Mouse (Mus musculus) forebrain, embryonic 14.5 days (tissue): ENCODE data around the gene Ninj2. TPM values are rescaled to one million over a fixed set of nuclear protein-coding genes. Genes with fewer than 3 reads are reported as not detected.

Experiments
- ATAC-seq: fragments of 200-750 bp; cut with Nextera tagmentation; 2 replicates; pipeline ENCODE4 v1.8.0; 2017; ENCODE audit warnings: mild to moderate bottlenecking, moderate library complexity
- DNase-seq: peaks from one replicate; pipeline ENCODE4 v3.0.0-alpha.2; 2015; ENCODE audit warnings: low spot score
- H3K27ac ChIP-seq: fragments of 300-500 bp; sonication (generic); 2 replicates; pipeline ENCODE4 v1.5.1; 2014; ENCODE audit warnings: low read depth, mild to moderate bottlenecking, control low read depth, low read length, moderate library complexity
- H3K27me3 ChIP-seq: fragments of 300-500 bp; sonication (generic); replicated peaks from 2 replicates; pipeline ENCODE4 v1.6.1; 2014; ENCODE audit warnings: low read length, control low read depth, mixed read lengths; ENCODE audit not compliant: control insufficient read depth, insufficient read depth
- H3K36me3 ChIP-seq: fragments of 300-500 bp; sonication (generic); 2 replicates; pipeline ENCODE4 v1.6.1; 2014; ENCODE audit warnings: low read length, control low read depth; ENCODE audit not compliant: control insufficient read depth, insufficient read depth
- H3K4me1 ChIP-seq: fragments of 300-500 bp; sonication (generic); 2 replicates; pipeline ENCODE4 v1.6.1; 2014; ENCODE audit warnings: antibody characterized with exemption, low read length, control low read depth; ENCODE audit not compliant: control insufficient read depth, insufficient read depth
- H3K4me2 ChIP-seq: fragments of 300-500 bp; sonication (generic); 2 replicates; pipeline ENCODE4 v1.6.1; 2014; ENCODE audit warnings: mild to moderate bottlenecking, control low read depth, low read length
- H3K4me3 ChIP-seq: fragments of 300-500 bp; sonication (generic); 2 replicates; pipeline ENCODE4 v1.5.1; 2014; ENCODE audit warnings: low read depth, low read length, control low read depth
- H3K9ac ChIP-seq: fragments of 300-500 bp; sonication (generic); 2 replicates; pipeline ENCODE4 v1.6.1; 2014; ENCODE audit warnings: mild to moderate bottlenecking, low read length, control low read depth, moderate library complexity
- H3K9me3 ChIP-seq: fragments of 300-500 bp; sonication (generic); replicated peaks from 2 replicates; pipeline ENCODE4 v1.6.1; 2016; ENCODE audit warnings: low read length, control low read depth, mixed read lengths; ENCODE audit not compliant: control insufficient read depth
- WGBS: fragments of 180-500 bp; shearing (Covaris S2); extraction: QIAGEN DNeasy Blood & Tissue Kit; methylation state at CpG from one replicate; pipeline ENCODE4 v1.1.7; 2014; 5-methylcytosine and 5-hydroxymethylcytosine counted together
- polyA plus RNA-seq: library from polyadenylated mRNA; unstranded; fragments of >200 nt; fragmentation: Nextera tagmentation; extraction: Ambion mirVana; gene quantifications from 2 replicates; pipeline ENCODE4 v1.2.1, GENCODE M21; 2014

The Ninj2 gene
- polyA plus RNA-seq, 1 experiment from 2014 or later: not detected

- no peak for ATAC-seq
- no peaks in the 10 kb centered on the region for H3K27me3 ChIP-seq
- H3K36me3 ChIP-seq: no peaks in the 10 kb centered on the region
- no peak overlapping the region for H3K27ac ChIP-seq
- WGBS: 0% methylated on average over 1 of the region's 1 CpGs
- H3K4me2 ChIP-seq: no peak overlapping the region
- no peak overlapping the region for H3K9ac ChIP-seq
- DNase-seq: no peak
- no peaks in the 10 kb centered on the region for H3K4me1 ChIP-seq
- no peak overlapping the region for H3K4me3 ChIP-seq
- H3K9me3 ChIP-seq: no peaks in the 10 kb centered on the region
Measured at GRCm38 (mm10) chr6:120230441-120230840, 137.3 kb downstream of the Ninj2 start.

- WGBS: 98% methylated on average over 6 of the region's 6 CpGs
Measured at GRCm38 (mm10) chr6:120232885-120233284, 139.7 kb downstream of the Ninj2 start.

GRCm38 (mm10) chr6:120235874-120236273, 142.7 kb downstream of the Ninj2 start:
- DNase-seq: no peak
- Histone ChIP-seq H3K9me3 (no peaks in the 10 kb centered on the region), H3K4me3 (no peak overlapping the region), H3K4me1 (no peaks in the 10 kb centered on the region), H3K27ac (no peak overlapping the region), H3K27me3 (no peaks in the 10 kb centered on the region), H3K36me3 (no peaks in the 10 kb centered on the region), H3K9ac (no peak overlapping the region), H3K4me2 (no peak overlapping the region)
- 69% methylated on average over 7 of the region's 7 CpGs for WGBS
- ATAC-seq: no peak

More at GRCm38 (mm10) chr6:120232885-120233284, 139.7 kb downstream of the Ninj2 start:
- no peak overlapping the region for H3K27ac ChIP-seq
- no peak overlapping the region for H3K9ac ChIP-seq
- DNase-seq (no peak), ATAC-seq (no peak)
- H3K4me1 ChIP-seq: no peaks in the 10 kb centered on the region
- H3K36me3 ChIP-seq: no peaks in the 10 kb centered on the region
- H3K4me2 ChIP-seq: no peak overlapping the region
- no peaks in the 10 kb centered on the region for H3K9me3 ChIP-seq
- H3K4me3 ChIP-seq: no peak overlapping the region
- no peaks in the 10 kb centered on the region for H3K27me3 ChIP-seq

GRCm38 (mm10) chr6:120240461-120240860, 147.3 kb downstream of the Ninj2 start:
- no peak overlapping the region for H3K4me3 ChIP-seq
- no peak overlapping the region for H3K4me2 ChIP-seq
- 81% methylated on average over 5 of the region's 5 CpGs for WGBS
- ATAC-seq (no peak), DNase-seq (no peak)
- H3K9ac ChIP-seq: no peak overlapping the region
- no peaks in the 10 kb centered on the region for H3K27me3 ChIP-seq
- no peak overlapping the region for H3K27ac ChIP-seq
- H3K4me1 ChIP-seq: no peaks in the 10 kb centered on the region
- H3K9me3 ChIP-seq: no peaks in the 10 kb centered on the region
- no peaks in the 10 kb centered on the region for H3K36me3 ChIP-seq

- H3K4me2 ChIP-seq: no peak overlapping the region
- H3K4me1 ChIP-seq: no peaks in the 10 kb centered on the region
- no peak for ATAC-seq
- no peak for DNase-seq
- no peaks in the 10 kb centered on the region for H3K27me3 ChIP-seq
- H3K36me3 ChIP-seq: no peaks in the 10 kb centered on the region
- no peaks in the 10 kb centered on the region for H3K9me3 ChIP-seq
- WGBS: 87% methylated on average over 12 of the region's 12 CpGs
- H3K27ac ChIP-seq: no peak overlapping the region
- H3K9ac ChIP-seq: no peak overlapping the region
- H3K4me3 ChIP-seq: no peak overlapping the region
Measured at GRCm38 (mm10) chr6:120241453-120241852, 148.3 kb downstream of the Ninj2 start.

- ATAC-seq (no peak), DNase-seq (no peak)
- no peaks in the 10 kb centered on the region for H3K4me1 ChIP-seq
- H3K4me2 ChIP-seq: no peak overlapping the region
- H3K36me3 ChIP-seq: no peaks in the 10 kb centered on the region
- no peak overlapping the region for H3K9ac ChIP-seq
- H3K9me3 ChIP-seq: no peaks in the 10 kb centered on the region
- H3K27me3 ChIP-seq: no peaks in the 10 kb centered on the region
- H3K27ac ChIP-seq: no peak overlapping the region
- H3K4me3 ChIP-seq: no peak overlapping the region
- WGBS: 89% methylated on average over 8 of the region's 8 CpGs
Measured at GRCm38 (mm10) chr6:120242530-120242929, 149.4 kb downstream of the Ninj2 start.

- 75% methylated on average over 8 of the region's 8 CpGs for WGBS
- Histone ChIP-seq H3K36me3 (no peaks in the 10 kb centered on the region), H3K9me3 (no peaks in the 10 kb centered on the region), H3K4me1 (no peaks in the 10 kb centered on the region), H3K4me3 (no peak overlapping the region), H3K27ac (no peak overlapping the region), H3K9ac (no peak overlapping the region), H3K4me2 (no peak overlapping the region), H3K27me3 (no peaks in the 10 kb centered on the region)
- DNase-seq (no peak), ATAC-seq (no peak)
Measured at GRCm38 (mm10) chr6:120243250-120243649, 150.1 kb downstream of the Ninj2 start.

DNA sequence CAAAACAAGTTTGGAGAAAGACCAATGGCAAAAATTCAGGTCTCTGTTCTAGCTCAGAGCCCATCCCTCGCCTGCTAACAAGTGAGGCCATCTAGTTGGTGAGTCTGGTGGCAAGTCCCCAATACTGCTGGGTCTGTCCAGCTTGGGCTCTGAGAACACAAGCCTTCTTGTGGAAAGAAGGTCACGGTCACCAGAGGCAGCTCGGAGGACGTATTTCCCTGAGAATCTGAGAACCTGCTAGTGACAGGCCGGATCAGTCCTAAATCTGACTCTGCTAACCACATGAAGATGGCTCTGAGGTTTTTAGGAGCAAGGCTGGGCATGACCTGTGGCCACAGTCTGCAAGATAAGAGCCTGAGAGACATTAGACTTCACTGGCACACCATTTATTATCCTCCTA, 153.5 kb downstream of the Ninj2 start:
- H3K4me1 ChIP-seq: no peaks in the 10 kb centered on the region
- H3K36me3 ChIP-seq: no peaks in the 10 kb centered on the region
- 87% methylated on average over 5 of the region's 5 CpGs for WGBS
- H3K27me3 ChIP-seq: no peaks in the 10 kb centered on the region
- H3K4me2 ChIP-seq: no peak overlapping the region
- H3K9me3 ChIP-seq: no peaks in the 10 kb centered on the region
- ATAC-seq (no peak), DNase-seq (no peak)
- H3K9ac ChIP-seq: no peak overlapping the region
- H3K27ac ChIP-seq: no peak overlapping the region
- no peak overlapping the region for H3K4me3 ChIP-seq

- Histone ChIP-seq H3K27me3 (no peaks in the 10 kb centered on the region), H3K9me3 (no peaks in the 10 kb centered on the region), H3K4me3 (no peak overlapping the region), H3K4me1 (no peaks in the 10 kb centered on the region), H3K27ac (no peak overlapping the region), H3K9ac (no peak overlapping the region), H3K36me3 (no peaks in the 10 kb centered on the region), H3K4me2 (no peak overlapping the region)
- DNase-seq: no peak
- no peak for ATAC-seq
- WGBS: 77% methylated on average over 5 of the region's 5 CpGs
Measured at GRCm38 (mm10) chr6:120249831-120250230, 156.7 kb downstream of the Ninj2 start.
